Mouse (Mus musculus) embryo, embryonic 10.5 days (tissue): ENCODE results near the gene Myo9a.

Experiments
- DNase-seq: peaks from one replicate; pipeline ENCODE4 v3.0.0-alpha.2; 2015; ENCODE audit warnings: low spot score

The Myo9a gene

GRCm38 (mm10) chr9:59750267-59751065, at the start of gene Myo9a, which contains the start of gene Senp8:
Gene Myo9a, plus strand, starts transcription at chr9:59750896.
Gene Senp8, minus strand, starts transcription at chr9:59750710.
- DNase-seq: peak; percentile 98

DNA sequence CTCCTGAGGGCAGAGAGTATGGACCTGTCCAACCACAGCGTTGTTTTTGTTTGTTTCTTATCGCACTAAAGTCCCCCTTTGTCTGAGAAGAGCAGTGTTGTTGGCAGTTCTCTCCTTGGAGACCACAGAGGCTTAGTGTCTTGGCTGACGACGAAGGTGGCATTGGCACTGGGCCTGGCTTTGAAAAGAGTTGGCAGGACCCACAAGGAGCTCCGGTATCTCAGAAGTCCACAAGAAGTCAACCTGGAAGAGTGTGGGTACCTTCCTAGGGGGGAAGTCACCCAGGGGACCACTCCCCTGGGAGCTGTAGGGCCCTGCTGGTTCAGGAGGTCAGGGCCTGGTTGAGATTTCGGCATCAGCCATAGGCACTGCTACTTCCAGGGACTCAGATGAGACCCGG, 49.6 kb upstream of the Myo9a start:
- DNase-seq: no peak

GRCm38 (mm10) chr9:59703099-59703498, 47.6 kb upstream of the Myo9a start:
- DNase-seq: no peak

DNA sequence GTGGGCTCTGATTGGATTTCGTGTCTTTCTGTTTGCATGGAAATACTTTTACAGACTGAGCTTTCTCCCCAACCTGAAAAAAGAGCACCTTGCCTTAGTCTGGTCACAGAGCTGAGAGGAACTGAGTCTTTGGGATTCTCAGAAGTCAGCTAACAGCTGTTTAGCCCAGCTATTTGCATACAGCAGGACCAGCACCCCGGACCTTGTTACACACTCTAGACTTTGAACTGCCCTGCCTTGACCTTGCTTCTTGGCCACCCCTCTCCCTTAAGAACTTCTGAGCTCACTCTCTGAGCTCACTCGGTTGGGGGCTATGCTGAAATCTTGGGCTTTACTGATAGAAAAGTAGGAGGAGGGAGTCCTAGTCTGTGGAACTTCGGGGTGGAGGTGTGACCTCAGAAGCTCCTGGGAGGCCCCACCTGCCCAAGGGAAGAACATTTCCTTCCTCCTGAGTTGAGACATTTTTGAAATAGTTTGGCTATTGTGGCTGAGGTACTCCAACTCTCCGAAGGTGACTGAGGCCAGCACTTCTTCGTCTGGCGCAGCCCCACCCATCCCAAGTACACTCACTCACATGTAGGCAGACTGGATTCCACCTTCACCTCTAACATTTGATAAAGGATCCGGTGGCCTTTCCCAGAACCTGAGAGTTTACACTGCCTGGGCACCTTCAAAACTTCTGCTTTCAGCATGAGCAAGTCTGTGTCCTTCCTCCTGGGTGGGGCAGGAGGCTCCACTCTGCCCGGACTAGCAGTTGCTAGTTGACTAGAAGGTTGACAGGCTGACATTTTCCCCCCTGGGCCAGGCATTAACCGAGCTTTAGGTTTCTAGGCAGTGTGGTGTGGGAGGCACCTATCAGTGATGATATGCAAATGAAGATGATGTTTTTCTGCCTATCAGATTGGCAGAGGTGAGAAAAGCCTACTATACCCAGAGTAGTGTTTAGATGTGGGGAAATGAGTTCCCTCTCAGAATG, 43.6 kb upstream of the Myo9a start:
- DNase-seq: no peak

DNA sequence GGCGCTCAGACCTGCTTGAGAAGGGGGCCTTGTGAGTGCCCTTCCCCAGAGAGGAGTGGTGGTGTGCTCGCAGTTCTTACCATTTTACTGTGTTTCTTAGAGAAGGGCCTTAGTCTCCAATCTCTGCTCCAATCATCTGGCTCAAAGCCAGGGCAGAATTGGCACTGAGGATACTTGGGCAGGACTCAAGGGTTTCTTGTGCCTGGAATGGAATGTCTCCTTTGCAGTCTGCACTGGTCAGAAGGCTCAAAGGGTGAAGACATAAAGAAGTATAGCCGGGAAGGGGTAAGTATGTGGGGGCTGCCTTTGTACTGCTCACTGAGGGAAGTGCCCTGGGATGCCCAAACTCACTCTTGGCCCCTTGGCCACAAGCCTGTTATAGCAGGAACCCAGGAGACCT, 41.5 kb upstream of the Myo9a start:
- no peak for DNase-seq

DNA sequence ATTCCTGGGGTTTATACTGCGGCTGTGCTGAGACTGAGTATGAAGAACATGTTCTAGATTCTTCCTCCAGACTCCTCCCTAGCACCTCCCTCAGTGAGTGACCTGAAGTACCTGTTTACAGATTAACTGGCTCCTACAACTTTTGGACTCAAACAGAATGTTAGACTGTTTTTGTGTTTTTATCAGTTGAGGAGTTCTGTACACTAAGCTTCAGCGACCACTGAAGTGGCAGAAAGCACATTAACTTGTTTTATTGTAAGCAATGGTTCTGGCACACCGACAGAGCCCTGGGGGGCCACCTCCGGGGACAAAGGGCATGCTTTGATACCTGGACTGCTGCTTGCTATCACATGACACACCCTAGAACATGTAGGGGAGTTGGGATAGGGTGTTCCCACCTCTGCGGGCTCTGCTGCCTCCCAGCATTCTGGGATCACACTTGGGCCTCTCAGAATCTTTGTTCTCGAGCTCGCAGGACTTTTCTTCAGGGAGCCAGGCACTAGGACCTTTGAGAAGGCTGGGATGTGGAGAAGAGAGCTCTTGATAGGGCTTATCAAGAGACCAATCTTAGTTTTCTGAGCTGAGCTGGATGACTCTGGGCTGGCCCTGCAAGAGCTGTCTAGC, 34.3 kb upstream of the Myo9a start:
- no peak for DNase-seq

GRCm38 (mm10) chr9:59718237-59718636, 32.5 kb upstream of the Myo9a start:
- DNase-seq: no peak

- no peak for DNase-seq
Observed at GRCm38 (mm10) chr9:59721144-59721543, 29.6 kb upstream of the Myo9a start.

DNA sequence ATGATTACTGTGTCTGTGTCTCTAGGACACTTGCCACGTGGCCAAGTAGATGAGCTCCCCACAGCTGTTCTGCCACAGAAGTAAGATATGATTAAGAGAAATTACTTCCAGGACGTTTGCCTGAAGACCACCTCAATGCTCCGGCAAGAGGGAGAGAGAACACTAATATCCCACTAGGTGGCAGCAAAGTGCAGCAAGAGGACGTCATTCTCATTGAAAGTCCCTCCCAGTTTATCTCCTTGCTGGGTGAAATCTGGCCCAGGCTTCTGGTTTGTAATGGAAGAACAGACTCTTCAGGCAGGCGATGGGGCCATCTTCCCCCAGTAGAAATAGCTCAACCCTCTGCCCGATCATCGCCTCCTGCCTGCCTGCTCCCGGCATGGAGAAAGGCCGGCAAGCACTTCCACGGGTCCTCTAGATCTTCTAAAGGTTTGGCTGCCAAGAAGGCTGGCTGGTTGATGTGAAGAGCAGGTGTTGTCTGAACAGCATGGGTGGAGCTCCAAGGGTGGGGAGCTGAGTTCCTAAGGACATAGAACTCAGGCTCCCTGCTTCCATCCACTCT, 27.5 kb upstream of the Myo9a start:
- DNase-seq: peak; percentile 92

GRCm38 (mm10) chr9:59723791-59724442, 26.8 kb upstream of the Myo9a start:
- no peak for DNase-seq

DNA sequence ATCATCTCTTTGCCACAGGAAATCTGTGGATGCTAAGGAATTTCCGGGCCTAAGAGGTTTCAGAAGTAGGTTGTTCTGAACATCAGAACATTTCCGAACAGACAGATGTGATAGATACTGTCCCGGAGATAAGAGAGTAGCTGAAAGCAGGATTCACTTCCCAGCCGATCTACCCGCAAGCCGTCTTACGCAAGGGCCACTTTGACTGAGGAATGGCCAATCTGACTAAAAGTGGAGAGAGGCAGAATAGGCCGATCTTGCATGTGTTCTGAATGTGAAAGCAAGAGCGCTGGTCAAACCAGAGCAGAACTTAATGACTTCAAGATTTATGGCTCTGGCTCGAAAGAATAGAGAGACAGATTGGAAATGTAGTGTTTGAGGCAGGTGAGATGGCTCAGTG, 25.2 kb upstream of the Myo9a start:
- no peak for DNase-seq

- DNase-seq: no peak
Observed at GRCm38 (mm10) chr9:59727569-59728286, 23.0 kb upstream of the Myo9a start.

GRCm38 (mm10) chr9:59731136-59731535, 19.6 kb upstream of the Myo9a start:
- DNase-seq: no peak

DNA sequence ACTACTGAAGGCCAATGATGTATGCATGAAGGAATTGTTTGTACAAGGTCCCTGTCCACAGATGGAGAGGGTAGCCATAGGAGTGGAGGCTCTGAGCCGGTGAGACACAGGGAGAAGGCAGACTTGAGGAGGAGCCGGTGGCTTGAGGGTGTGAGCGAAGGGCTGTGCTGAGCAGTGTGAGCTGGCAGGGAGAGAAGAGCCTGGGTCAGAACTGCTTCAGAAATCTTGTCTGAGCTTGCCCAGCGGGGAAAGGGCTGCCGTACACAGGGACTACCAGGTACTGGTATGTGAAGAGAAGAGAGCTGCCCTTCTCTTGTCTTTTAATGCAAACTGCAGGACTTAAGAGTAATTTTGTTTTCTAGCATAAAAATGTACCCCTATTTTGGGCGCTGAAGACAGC, 17.6 kb upstream of the Myo9a start:
- no peak for DNase-seq

DNA sequence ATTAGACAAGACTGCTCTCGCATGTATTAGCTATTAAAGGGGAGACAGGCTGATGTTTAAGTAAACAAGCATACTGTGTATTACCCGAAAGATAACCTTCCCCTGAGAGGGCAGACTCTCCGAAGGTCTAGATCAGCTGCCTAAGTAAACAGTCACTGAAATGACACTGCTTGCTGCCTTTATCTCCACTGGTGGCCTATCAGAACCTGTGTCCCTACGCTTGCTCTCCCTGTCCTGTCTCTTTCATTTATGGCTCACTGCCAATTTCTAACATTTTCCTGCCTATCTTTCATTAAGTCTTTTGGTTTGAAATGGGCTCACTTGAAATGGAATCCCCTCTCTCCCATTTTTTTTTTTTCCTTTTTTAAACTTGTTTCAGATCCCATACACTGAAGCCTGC, 15.3 kb upstream of the Myo9a start:
- no peak for DNase-seq

GRCm38 (mm10) chr9:59740593-59740992, 10.1 kb upstream of the Myo9a start:
- DNase-seq: no peak

DNA sequence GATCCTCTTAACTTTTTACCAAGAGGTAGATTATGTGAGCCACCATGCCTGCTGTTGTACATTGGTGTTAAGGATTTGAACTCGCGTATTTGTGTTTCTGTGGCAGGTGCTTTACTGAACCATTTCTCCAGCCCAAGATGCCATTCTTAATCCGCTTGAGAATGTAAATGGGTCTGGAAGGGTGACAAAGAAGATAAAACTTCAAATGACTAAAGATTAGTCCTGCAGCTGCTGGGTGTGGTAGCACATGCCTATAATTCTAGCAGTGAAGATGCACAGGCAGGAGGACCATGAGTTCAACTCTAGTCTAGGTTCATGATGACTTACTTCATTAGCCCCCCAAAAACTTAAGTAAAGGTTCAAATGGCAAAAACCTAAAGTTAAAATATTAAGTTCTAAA, 6.8 kb upstream of the Myo9a start:
- DNase-seq: no peak

DNA sequence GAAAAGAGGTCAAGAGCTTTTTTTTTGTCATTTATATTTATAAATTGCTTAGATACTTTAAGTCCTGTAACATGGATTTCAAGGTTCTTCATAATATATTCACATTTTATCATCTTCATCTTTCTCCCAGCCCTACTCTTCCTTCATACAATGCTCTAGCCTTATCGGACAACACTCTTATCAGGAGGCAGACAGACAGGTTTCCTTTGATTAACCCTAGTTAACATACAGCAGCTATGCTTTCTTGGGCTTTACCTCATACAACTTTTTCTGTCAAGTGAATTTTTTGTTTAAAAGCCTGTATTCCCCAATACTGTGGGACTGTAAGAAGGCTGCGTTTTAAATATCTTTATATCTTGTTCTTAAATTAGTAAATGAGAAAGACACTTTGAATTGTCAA, 2.3 kb upstream of the Myo9a start:
- no peak for DNase-seq

DNA sequence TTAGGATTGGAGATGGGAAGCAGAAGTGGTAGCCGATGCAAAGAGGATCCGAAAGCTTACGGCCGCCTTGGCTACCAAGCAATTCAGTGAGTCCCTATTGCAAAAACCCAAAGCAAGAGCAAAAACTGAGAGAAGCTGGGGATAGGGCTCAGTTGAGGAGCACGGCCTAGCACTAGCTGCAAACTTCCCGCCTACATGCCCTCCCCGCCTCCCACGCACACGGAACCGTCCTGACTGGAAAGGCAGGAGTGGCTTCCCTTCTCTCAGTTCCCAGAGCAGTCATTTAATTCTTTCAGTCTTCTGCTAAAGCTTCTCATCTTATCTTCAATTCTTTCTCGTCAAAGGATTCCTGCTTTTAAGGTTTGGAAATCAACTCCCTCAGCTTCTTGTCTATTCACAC, 1.7 kb upstream of the Myo9a start:
- no peak for DNase-seq

DNA sequence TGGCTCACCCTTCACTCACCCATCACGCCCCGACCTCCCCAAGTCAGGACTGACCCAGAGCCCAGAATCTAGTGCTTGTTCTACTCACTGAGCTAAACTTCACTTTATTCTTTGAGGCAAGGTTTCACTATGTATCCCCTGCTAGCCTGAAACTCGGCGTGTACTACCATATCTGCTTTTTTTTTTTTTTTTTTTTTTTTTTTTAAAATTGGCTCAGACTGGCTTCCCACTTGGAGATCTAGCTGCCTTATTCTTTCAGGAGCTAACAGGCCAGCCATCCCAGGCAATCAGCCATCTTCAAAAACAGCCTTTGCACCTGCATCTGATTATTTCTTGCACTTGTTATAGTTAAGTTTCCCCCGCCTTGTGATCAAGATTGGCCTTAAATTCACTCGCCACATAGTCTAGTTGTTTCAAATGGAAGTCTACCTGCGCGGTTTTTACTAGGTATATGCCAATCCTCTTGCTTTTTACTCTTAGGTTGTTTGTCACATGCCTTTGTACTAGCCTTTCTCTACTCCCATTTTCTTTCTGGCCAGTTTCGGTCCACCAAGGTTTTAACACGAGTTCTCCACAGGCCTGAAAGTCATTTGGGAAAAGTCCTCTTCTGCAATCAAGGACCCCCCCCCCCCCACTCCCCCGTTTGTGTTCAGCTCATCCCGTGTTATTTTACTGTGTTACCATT, 973 bp upstream of the Myo9a start:
- peak; percentile 34 for DNase-seq
